Mouse (Mus musculus) R1 (cell line): ENCODE measurements around the gene Tcf7l2.

ENCODE experiments used
- DNase-seq: peaks from one replicate; pipeline ENCODE4 v3.0.0-alpha.2; 2018; ENCODE audit warnings: low read depth, low spot score

Tcf7l2 gene

GRCm38 (mm10) chr19:55741439-55741928 is at the start of gene Tcf7l2:
Gene Tcf7l2 (plus strand): TSS chr19:55741820.
- peak; percentile 97 for DNase-seq

- no peak for DNase-seq
Observed at GRCm38 (mm10) chr19:55694651-55695050, 47.0 kb upstream of the Tcf7l2 start.

- DNase-seq, result no peak
Observed at GRCm38 (mm10) chr19:55695418-55695817, 46.2 kb upstream of the Tcf7l2 start.

- no peak for DNase-seq
Observed at GRCm38 (mm10) chr19:55698892-55699291, 42.7 kb upstream of the Tcf7l2 start.

- no peak for DNase-seq
Observed at GRCm38 (mm10) chr19:55700214-55700568, 41.4 kb upstream of the Tcf7l2 start.

- DNase-seq, result no peak
Observed at GRCm38 (mm10) chr19:55700569-55701282, 40.9 kb upstream of the Tcf7l2 start.

GRCm38 (mm10) chr19:55701283-55701633 is 40.4 kb upstream of the Tcf7l2 start:
- DNase-seq, result no peak

GRCm38 (mm10) chr19:55702081-55702480 is 39.5 kb upstream of the Tcf7l2 start:
- peak; percentile 71 for DNase-seq

GRCm38 (mm10) chr19:55702716-55703115 is 38.9 kb upstream of the Tcf7l2 start:
- no peak for DNase-seq

- DNase-seq, result no peak
Observed at GRCm38 (mm10) chr19:55704071-55704470, 37.5 kb upstream of the Tcf7l2 start.

GRCm38 (mm10) chr19:55706300-55706699 is 35.3 kb upstream of the Tcf7l2 start:
- no peak for DNase-seq

- DNase-seq, result no peak
Observed at GRCm38 (mm10) chr19:55706806-55707205, 34.8 kb upstream of the Tcf7l2 start.

- DNase-seq, result no peak
Observed at GRCm38 (mm10) chr19:55708031-55708554, 33.5 kb upstream of the Tcf7l2 start.

- no peak for DNase-seq
Observed at GRCm38 (mm10) chr19:55710841-55711240, 30.8 kb upstream of the Tcf7l2 start.

- DNase-seq, result no peak
Observed at GRCm38 (mm10) chr19:55711701-55712100, 29.9 kb upstream of the Tcf7l2 start.

GRCm38 (mm10) chr19:55712678-55713077 is 28.9 kb upstream of the Tcf7l2 start:
- peak; percentile 96 for DNase-seq

GRCm38 (mm10) chr19:55714015-55714414 is 27.6 kb upstream of the Tcf7l2 start:
- no peak for DNase-seq

GRCm38 (mm10) chr19:55714665-55715064 is 27.0 kb upstream of the Tcf7l2 start:
- peak; percentile 90 for DNase-seq

- peak; percentile 96 for DNase-seq
Observed at GRCm38 (mm10) chr19:55719083-55719482, 22.5 kb upstream of the Tcf7l2 start.

- peak; percentile 41 for DNase-seq
Observed at GRCm38 (mm10) chr19:55719524-55720408, 21.9 kb upstream of the Tcf7l2 start.

- peak; percentile 28 for DNase-seq
Observed at GRCm38 (mm10) chr19:55720409-55721092, 21.1 kb upstream of the Tcf7l2 start.

- peak; percentile 60 for DNase-seq
Observed at GRCm38 (mm10) chr19:55722376-55722775, 19.2 kb upstream of the Tcf7l2 start.
